In the genomic region with DNA sequence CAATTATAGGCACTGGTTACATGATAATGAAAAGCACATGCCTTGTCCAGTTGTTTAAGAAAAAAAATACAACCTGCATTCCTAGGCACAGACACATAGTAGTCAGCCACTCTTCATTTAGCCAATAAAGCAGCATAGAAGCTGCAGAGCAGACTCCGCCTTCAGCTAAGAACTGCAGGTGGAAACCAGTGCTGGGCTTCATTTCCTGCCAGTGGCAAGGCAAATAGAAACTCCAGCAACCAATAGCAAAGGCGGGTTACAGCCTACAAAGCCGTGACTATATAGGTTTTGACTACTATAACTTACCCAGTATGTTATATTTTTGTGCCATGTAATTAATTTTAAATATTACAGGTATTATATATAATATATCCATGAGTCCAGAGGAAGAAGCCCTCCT, we compare ENCODE assay signal across 20 mouse cellular contexts.
DNase-seq lines count a peak whose midpoint lies in the region; TF ChIP-seq lines count a peak whose summit lies in the region.
"Had no signal": no experiment of that assay in that cellular context is flagged by ENCODE, and none has a peak within 500 bp of the region (broad histone marks: within the 10 kb centered on the region; RNA-seq: fewer than 3 reads in every experiment).

No protein-coding gene starts in this region.

- H3K4me1 ChIP-seq in hindbrain, embryonic 10.5 days (replicated peaks): no peaks in the 10 kb centered on the region
- H3K4me1 ChIP-seq: heart, embryonic 13.5 days; hindbrain, embryonic 13.5 days had no signal

- no peaks in the 10 kb centered on the region for H3K9me3 ChIP-seq in hindbrain, embryonic 10.5 days
- H3K9me3 ChIP-seq: forebrain, embryonic 13.5 days; G1E; heart, embryonic 13.5 days; hindbrain, embryonic 13.5 days had no signal

- H3K36me3 ChIP-seq in hindbrain, embryonic 10.5 days: no peaks in the 10 kb centered on the region
- H3K36me3 ChIP-seq: G1E; heart, embryonic 13.5 days; hindbrain, embryonic 13.5 days had no signal

- intact Hi-C loops in left cerebral cortex, adult 2 months (cut with DNase I): no loop called here

- no peak for DNase-seq in left cerebral cortex, adult 2 months (ENCODE audit: extremely low spot score in 1 of 2, low spot score in 2 of 2)
- no peak for DNase-seq in left cerebral cortex, adult 8-10 months (ENCODE audit: low spot score in 2 of 2)
- DNase-seq in naive thymus-derived CD4-positive, alpha-beta T cell, adult 2 months (ENCODE audit: low read depth): peak; percentile 22
- peak; percentile 21 for DNase-seq in thymus, postnatal 25 days
- DNase-seq in hindbrain, embryonic 10.5 days (ENCODE audit: low spot score): no peak
- no peak for DNase-seq in kidney, postnatal 36 days
- DNase-seq in urinary bladder, postnatal 10 days (ENCODE audit: low spot score): no peak
- DNase-seq: adrenal gland, adult 8-10 months; adrenal gland, postnatal 36 days; cerebellum, adult 11 months; cerebellum, adult 8-10 months; cerebellum, postnatal 14 days; forebrain, postnatal 0 days; gastrocnemius, postnatal 25 days; heart, postnatal 36 days had no signal

- 88% methylated on average over 3 of the region's 3 CpGs for WGBS in hindbrain, embryonic 10.5 days

- no peak overlapping the region for H3K4me3 ChIP-seq in left cerebral cortex, adult 2 months
- no peak overlapping the region for H3K4me3 ChIP-seq in hindbrain, embryonic 10.5 days
- H3K4me3 ChIP-seq: forebrain, embryonic 13.5 days; heart, embryonic 13.5 days; hindbrain, embryonic 13.5 days had no signal

- H3K27ac ChIP-seq in left cerebral cortex, adult 2 months: peak overlapping the region; percentile 45; the same call in 1 of the 2 replicates
- no peak overlapping the region for H3K27ac ChIP-seq in hindbrain, embryonic 10.5 days
- H3K27ac ChIP-seq: forebrain, embryonic 13.5 days; heart, embryonic 13.5 days; hindbrain, embryonic 13.5 days; hindbrain, postnatal 0 days had no signal

- TF ChIP-seq CTCF in left cerebral cortex, adult 2 months (IDR thresholded peaks at IDR 0.05): no peak

- no peaks in the 10 kb centered on the region for H3K27me3 ChIP-seq in hindbrain, embryonic 10.5 days (ENCODE audit: insufficient read depth, poor library complexity, severe bottlenecking)
- H3K27me3 ChIP-seq: forebrain, embryonic 13.5 days; heart, embryonic 13.5 days; hindbrain, embryonic 13.5 days had no signal

Comparison
In these comparisons a context has a peak if more than half of its experiments do, and no peak if none do; other contexts are left out.
1. DNase-seq: peak in naive thymus-derived CD4-positive, alpha-beta T cell, adult 2 months (single experiment) and thymus, postnatal 25 days (single experiment); none in left cerebral cortex, adult 2 months (0 of 2), left cerebral cortex, adult 8-10 months (0 of 2), hindbrain, embryonic 10.5 days (single experiment), kidney, postnatal 36 days (0 of 2) and urinary bladder, postnatal 10 days (single experiment).